Mouse (Mus musculus) 3134 (cell line): Measurements from ENCODE around the gene Asic1.

ENCODE experiments used
- DNase-seq: peaks from one replicate; pipeline ENCODE4 v3.0.0-alpha.2; 2011; ENCODE audit warnings: low spot score; ENCODE audit not compliant: insufficient read length; ENCODE audit errors: extremely low read depth

The Asic1 gene

GRCm38 (mm10) chr15:99663964-99664599, 6.1 kb upstream of the Asic1 start:
- DNase-seq: no peak

DNA sequence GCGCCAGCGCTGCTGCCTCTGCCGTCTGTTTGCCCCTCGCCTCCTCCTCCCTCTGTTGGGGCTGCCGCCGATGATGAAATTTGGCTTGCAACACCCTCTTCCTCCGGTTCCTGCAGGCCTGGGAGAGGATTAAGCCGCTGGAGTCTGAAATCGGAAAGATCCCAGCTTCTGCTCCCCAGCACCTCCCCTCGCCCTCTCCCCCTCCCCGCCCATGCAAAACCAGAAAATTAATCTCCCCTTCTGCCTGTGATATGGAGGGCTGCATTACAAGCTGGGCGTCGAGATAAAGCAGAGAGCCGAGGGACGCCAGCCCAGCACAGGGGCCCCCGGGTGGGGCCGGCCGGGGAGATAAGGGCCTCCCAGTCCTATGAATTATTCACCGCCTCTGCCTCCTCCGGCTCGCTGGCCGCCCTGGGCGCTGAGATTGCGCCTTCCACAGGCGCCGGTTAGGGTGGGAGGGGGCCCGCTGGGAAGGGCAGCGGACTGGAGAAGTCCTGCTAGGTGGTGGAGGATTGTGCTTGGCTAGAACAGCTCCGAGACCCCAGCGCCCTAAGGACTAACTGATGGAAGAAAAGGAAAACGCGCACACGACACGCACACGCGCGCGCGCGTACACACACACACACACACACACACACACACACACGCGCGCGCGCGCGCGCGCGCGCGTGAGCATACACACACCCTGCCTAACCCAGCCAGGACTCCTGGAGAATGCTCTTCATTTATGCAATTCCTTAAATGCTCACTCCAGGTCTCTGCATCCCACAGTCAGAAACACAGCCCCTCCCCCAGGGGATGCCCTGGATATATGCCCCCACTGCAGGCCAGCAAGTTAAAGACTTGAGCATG, 5.3 kb upstream of the Asic1 start:
- no peak for DNase-seq

DNA sequence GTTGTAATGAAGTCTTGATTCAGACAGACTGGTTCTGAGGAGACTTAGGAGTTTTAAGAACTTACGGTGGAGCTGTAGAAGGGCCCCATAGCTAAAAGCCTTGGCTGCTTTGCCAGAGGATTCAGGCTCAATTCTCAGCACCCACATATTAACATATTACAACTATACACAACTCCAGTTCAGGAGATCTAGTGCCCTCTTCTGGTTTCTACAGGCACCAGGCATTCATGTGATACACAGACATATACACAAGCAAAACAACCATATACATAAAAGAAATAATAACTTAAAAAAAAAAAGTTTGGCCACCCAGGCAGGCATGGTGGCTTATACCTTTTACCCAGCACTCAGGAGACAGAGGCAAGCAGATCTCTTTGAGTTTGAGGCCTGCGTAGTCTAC, 2.6 kb upstream of the Asic1 start:
- DNase-seq: no peak

GRCm38 (mm10) chr15:99668881-99669280, 1.3 kb upstream of the Asic1 start:
- DNase-seq: peak; percentile 62

GRCm38 (mm10) chr15:99669392-99669791, 776 bp upstream of the Asic1 start:
- DNase-seq: no peak

- no peak for DNase-seq
These were observed 949 bp downstream of the Asic1 start for GRCm38 (mm10) chr15:99670964-99671670.

DNA sequence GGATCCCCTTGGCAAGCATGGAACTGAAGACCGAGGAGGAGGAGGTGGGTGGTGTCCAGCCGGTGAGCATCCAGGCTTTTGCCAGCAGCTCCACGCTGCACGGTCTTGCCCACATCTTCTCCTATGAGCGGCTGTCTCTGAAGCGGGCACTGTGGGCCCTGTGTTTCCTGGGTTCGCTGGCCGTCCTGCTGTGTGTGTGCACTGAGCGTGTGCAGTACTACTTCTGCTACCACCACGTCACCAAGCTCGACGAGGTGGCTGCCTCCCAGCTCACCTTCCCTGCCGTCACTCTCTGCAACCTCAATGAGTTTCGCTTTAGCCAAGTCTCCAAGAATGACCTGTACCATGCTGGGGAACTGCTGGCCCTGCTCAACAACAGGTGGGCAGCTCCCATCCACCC, 1.6 kb downstream of the Asic1 start:
- no peak for DNase-seq

- no peak for DNase-seq
These were observed 4.7 kb downstream of the Asic1 start for GRCm38 (mm10) chr15:99674866-99675265.

DNA sequence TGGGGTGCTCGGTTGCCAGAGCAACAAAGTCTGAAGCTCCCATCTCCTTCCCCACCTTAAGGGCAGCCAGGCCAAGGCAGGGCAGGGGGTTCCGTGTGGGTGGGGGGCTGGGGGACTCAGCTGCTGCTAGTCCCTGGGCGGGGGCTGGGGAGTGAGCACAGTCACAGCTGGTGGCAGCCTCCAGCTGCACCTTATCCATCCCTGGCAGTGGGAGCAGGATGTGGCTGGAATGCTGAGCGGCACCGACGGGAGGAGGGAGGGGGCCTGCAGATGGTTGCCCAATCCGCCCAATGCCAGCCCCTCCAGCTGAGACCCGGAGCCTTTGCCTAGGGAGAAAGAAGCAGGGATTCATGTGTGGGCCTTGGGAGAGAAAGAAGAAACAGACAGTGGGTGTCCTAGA, 6.9 kb downstream of the Asic1 start:
- DNase-seq: no peak

DNA sequence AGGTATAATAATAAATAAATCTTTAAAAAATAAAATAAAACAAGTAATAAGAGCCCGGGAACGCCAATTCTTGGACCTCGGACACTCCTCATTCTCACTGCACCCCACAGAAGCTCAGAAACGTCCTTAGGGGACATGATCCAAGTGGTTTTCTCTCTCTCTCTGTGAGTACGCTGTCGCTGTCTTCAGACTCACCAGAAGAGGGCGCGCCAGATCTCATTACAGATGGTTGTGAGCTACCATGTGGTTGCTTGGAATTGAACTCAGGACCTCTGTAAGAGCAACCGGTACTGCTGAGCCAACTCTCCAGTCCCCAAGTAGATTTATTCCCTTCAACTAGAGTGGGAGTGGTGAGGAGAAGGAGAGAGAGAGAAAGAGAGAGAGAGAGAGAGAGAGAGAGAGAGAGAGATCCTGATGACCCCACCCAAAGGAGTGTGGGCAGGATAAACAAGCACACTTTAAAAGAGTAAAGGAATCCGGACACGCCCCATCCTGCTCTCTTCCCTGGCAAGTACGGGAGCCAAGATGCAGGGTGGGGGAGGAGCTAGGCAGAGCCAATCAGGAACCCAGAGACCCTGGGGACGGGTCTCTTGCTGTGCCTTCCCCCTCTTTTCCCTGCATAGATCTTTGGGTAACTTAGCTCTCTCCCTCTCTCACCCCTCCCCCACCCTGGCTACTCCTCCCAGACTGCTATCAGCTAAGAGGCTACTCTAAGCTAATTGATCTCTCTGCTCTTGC, 8.1 kb downstream of the Asic1 start:
- DNase-seq: no peak

DNA sequence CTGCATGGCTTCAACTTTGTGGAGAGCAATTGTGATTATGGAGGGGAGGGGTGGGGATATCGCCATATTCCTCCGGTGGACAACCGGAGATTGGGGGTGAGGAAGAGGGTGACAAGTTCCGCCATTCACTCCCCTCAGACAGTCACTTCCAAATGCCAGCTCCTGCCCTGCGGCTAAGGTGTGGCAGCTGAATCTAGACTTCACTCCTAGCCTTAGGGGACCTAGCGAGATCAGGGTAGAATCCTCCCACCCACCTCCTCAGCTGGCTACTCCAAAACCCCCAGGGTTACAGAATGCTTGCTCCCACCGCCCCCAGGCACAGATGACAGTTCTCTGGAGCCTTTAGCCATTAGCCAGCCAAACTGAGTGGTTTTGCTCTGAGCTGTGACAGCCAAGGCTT, 8.8 kb downstream of the Asic1 start:
- no peak for DNase-seq

GRCm38 (mm10) chr15:99682880-99683279, 12.7 kb downstream of the Asic1 start:
- DNase-seq: no peak

DNA sequence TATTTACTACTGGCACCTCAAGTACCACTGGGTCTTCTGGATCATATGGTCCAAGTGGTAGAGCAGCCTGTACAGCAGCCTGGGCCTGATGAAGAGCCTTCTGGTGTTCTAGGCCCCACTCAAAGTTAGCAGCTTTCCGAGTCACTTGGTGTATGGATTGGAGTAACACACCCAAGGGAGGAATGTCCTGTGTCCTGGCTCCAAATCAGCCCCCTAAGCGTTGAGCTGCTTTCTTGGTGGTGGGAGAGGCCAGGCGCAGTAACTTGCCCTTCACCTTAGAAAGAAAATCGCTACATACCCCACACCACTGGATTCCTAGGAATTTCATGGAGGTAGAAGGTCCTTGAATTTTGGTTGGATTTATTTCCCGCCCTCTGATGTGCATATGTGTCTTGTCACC, 14.0 kb downstream of the Asic1 start:
- no peak for DNase-seq

DNA sequence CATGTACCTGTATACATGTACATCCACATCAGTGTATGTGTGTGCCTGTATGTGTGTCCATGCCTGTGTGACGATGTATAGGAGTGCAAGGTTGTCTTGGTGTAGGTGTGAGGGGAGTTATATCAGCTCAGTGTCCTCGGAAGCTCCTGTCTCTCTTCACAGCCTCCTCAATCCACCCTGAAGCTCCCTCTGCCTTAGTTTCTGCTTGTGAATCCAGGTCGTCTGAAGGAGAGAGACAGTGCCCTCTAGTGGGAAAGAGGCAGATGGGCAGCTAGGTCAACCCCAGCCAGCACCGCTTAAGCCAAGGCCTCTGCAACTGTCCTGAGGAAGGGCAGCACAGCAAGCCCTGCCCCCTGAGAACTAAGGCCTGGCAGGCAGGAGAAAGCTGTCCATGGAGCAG, 18.5 kb downstream of the Asic1 start:
- peak; percentile 48 for DNase-seq

DNA sequence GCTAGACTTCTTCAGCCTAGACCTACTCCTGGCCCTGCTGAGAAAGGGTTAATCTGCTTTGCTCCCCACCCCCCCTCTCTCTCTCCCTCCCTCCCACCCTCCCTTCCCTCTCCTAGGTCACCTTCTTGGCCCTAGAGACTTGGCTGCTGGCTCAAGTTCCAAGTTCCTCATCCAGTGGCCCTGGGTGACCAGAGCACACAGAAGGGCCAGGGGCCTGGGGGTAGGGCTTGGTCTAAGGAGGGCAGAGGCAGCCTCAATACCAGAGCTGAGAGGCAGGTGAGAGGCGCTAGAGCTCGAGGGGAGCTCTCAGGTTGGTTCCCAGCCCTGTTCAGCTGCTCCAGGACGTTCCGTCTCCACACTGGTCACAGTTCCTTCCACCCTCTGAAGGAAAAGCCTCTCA, 20.8 kb downstream of the Asic1 start:
- no peak for DNase-seq

DNA sequence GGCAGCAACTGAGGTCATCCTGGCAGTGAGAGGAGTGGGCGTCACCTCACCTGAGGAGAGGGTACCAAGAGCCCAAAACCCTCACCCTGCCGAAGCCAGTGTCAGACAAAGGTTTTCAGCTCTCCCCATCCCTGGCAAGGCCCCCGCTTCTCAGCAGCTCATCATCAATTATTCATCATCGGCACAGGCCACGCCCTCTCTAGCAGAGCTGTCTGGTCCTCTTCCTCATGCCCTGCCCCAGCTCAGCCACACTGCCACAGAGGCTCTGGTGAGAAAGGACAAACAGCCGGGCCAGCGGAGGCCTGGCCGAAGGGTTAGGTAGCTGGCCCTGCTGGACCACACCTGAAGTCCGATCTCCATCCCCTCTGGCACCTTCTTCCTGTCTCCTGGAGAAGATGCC, 21.8 kb downstream of the Asic1 start:
- no peak for DNase-seq

- DNase-seq: no peak
These were observed 27.1 kb downstream of the Asic1 start for GRCm38 (mm10) chr15:99697309-99697708.

GRCm38 (mm10) chr15:99698533-99699085, 28.4 kb downstream of the Asic1 start:
- no peak for DNase-seq

DNA sequence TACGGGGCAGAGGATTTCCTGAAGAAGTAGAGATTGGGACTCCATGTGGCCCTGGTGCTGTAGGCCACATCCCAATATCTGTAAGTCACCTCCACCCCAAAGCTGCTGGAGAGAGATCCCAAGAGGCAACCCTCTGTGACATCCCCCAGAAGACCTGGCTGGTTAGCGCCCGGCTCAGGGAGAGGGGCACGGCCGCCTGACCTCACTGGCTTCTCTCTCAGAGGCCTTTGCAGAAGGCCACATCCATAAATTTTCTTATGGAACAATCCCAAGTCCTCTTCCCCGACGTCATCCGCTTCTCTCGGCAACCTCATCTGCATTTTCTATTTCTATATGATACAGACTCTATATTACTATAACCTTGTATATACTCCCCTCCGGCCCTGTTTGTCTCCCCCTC, 29.5 kb downstream of the Asic1 start:
- DNase-seq: no peak

DNA sequence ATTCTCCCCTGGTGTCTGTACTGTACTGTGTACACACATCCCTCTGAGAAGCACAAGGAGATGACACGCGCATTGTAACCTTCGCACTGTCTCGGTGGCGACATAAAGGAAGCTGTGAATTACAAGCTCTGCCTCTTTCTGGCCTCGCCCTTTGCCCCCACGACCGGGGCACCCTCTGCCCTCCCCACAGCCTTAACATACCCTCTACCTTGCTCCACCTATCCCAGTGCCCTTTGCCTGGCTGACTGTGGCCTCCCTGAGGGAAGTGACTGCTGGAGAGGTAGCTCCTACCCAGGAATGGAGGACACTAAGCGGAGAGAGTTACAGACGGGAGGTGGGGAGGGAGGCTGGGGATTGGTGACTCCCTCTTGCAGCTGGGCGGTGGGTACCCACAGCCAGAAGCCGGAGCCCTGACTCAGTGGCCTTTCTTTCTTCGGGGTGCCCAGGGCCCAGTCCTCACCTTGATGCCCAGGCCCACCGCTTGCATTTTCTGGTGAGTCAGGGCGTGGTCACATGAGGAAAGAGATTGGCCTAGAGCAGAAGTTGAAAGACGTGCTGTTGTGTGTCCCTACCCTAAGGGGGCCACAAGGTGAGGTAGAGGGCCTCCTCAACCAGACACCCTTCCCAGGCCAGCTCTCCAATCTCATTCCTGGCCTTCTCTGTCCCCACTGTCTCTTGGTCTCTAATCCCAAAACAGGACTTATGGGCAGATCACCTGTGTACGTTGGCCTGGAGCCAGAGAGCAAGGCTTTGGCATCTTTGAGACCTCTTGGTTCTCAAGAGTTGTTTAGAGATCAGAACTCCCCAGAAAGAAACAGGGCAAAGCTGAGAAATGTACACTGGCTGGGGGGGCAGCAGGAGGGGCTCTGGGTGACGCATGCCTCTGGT, 30.3 kb downstream of the Asic1 start:
- no peak for DNase-seq
